Mouse (Mus musculus) liver, adult 2 months (tissue): ENCODE data around the gene Ccdc61.

Source experiments
- CTCF ChIP-seq: fragments of 200-500 bp; IDR thresholded peaks from 2 replicates; pipeline ENCODE4 v1.5.1; 2011; ENCODE audit warnings: low read depth, low read length, control low read depth
- POLR2A ChIP-seq: fragments of 200-500 bp; IDR thresholded peaks from 2 replicates; pipeline ENCODE4 v1.6.1; 2011; ENCODE audit warnings: low read length, control low read depth; ENCODE audit not compliant: insufficient read depth; ENCODE audit errors: extremely low read depth

- TF ChIP-seq CTCF: no peak
- TF ChIP-seq POLR2A: no peak
Observed at GRCm38 (mm10) chr7:18948151-18948550, 37.9 kb upstream of the Ccdc61 start.
